Mouse (Mus musculus) G1E (cell line): ENCODE measurements around the gene Lrguk. TPM values are rescaled to one million over a fixed set of nuclear protein-coding genes. Genes with fewer than 3 reads are reported as not detected.

ENCODE experiments used
- ATAC-seq: 2 replicates; pipeline ENCODE4 v1.8.0; 2016; ENCODE audit warnings: mild to moderate bottlenecking; ENCODE audit not compliant: insufficient number of reproducible peaks, poor library complexity, low FRiP score, severe bottlenecking; ENCODE audit errors: extremely low read depth
- DNase-seq: peaks from one replicate; pipeline ENCODE4 v3.0.0; 2012; ENCODE audit warnings: low spot score
- H3K27me3 ChIP-seq: 2 replicates; pipeline ENCODE4 v1.6.1; 2012; ENCODE audit warnings: mild to moderate bottlenecking, low read length, inconsistent platforms; ENCODE audit not compliant: insufficient read depth
- H3K36me3 ChIP-seq: replicated peaks from 2 replicates; pipeline ENCODE3; 2012; ENCODE audit warnings: mild to moderate bottlenecking, inconsistent platforms
- H3K4me1 ChIP-seq: 2 replicates; pipeline ENCODE4 v1.6.1; 2012; ENCODE audit warnings: low read depth, low read length, inconsistent platforms, mixed read lengths; ENCODE audit not compliant: insufficient read depth
- H3K4me3 ChIP-seq: 2 replicates; pipeline ENCODE4 v1.5.1; 2012; ENCODE audit warnings: low read depth, mild to moderate bottlenecking, inconsistent platforms, low read length, moderate library complexity, mixed read lengths
- H3K9me3 ChIP-seq: replicated peaks from 2 replicates; pipeline ENCODE4 v1.6.1; 2012; ENCODE audit warnings: inconsistent platforms
- CTCF ChIP-seq: IDR thresholded peaks from 2 replicates; pipeline ENCODE4 v1.5.1; 2012; ENCODE audit warnings: low read depth, low read length, inconsistent platforms, mixed read lengths
- GATA1 ChIP-seq: IDR thresholded peaks from 2 replicates; pipeline ENCODE4 v1.6.1; 2012; ENCODE audit warnings: borderline replicate concordance, low read length, inconsistent platforms, mixed read lengths
- GATA2 ChIP-seq: IDR thresholded peaks from 2 replicates; pipeline ENCODE4 v1.6.1; 2012; ENCODE audit warnings: low read depth, low read length, inconsistent platforms, borderline replicate concordance
- POLR2AphosphoS5 ChIP-seq: IDR thresholded peaks from 2 replicates; pipeline ENCODE4 v1.6.1; 2012; ENCODE audit warnings: low read depth, low read length, inconsistent platforms; ENCODE audit not compliant: insufficient replicate concordance
- TAL1 ChIP-seq: conservative IDR thresholded peaks from 2 replicates; pipeline ENCODE4 v1.6.1; 2012; ENCODE audit warnings: low read depth, low read length, inconsistent platforms, mixed read lengths
- polyA plus RNA-seq: library from polyadenylated mRNA; stranded (reverse); fragments of >175 nt; gene quantifications from 2 replicates; pipeline ENCODE4 v1.2.3, GENCODE M21; 2012
- total RNA-seq, 2 experiments: library from RNA; stranded (forward) in 1 of 2; stranded (reverse) in 1 of 2; fragments of 200-1000 nt in 1 of 2; fragments of >200 nt in 1 of 2; fragmentation: Nextera tagmentation in 1 of 2; gene quantifications; 2 replicates each; pipeline ENCODE4 v1.2.3; 2014 to 2017

Lrguk gene
- total and polyA plus RNA-seq, 3 experiments: 0.10 to 1.9 (median 1.1) TPM

GRCm38 (mm10) chr6:34124401-34124800 lies 95.2 kb downstream of the Lrguk start:
- no peaks in the 10 kb centered on the region for H3K4me1 ChIP-seq
- ATAC-seq (no peak), DNase-seq (no peak)
- H3K4me3 ChIP-seq: no peak overlapping the region
- H3K9me3 ChIP-seq: no peaks in the 10 kb centered on the region
- no peak for TF ChIP-seq GATA2
- no peak for TF ChIP-seq POLR2AphosphoS5
- TF ChIP-seq TAL1: no peak
- no peak for TF ChIP-seq CTCF
- no peak for TF ChIP-seq GATA1
- peaks cover 25% of the 10 kb centered on the region for H3K27me3 ChIP-seq
- H3K36me3 ChIP-seq: no peaks in the 10 kb centered on the region

DNA sequence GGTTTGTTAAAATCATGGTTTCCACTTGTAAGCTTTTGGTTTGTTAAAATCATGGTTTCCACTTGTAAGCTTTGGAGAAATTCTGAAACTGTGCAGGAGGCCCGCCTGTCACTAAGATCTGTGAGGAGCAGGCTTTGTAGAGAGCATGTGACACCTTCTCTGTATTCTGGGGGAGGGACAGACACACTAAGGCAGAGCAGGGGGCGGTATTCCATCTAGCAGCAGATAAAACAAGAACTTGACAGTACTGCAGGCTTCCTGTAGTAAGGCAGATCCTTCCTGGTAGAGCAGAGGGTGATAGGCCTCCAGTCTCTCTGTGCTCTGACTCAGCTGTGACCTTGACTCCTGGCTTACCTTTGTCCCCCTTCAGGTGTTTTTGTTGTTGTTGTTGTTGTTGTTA lies 100.0 kb downstream of the Lrguk start:
- Histone ChIP-seq H3K36me3 (no peaks in the 10 kb centered on the region), H3K27me3 (peaks cover 16% of the 10 kb centered on the region), H3K9me3 (no peaks in the 10 kb centered on the region), H3K4me1 (no peaks in the 10 kb centered on the region), H3K4me3 (no peak overlapping the region)
- DNase-seq: no peak
- TF ChIP-seq POLR2AphosphoS5 (no peak), GATA2 (no peak), GATA1 (no peak), TAL1 (no peak), CTCF (no peak)
- ATAC-seq: no peak

DNA sequence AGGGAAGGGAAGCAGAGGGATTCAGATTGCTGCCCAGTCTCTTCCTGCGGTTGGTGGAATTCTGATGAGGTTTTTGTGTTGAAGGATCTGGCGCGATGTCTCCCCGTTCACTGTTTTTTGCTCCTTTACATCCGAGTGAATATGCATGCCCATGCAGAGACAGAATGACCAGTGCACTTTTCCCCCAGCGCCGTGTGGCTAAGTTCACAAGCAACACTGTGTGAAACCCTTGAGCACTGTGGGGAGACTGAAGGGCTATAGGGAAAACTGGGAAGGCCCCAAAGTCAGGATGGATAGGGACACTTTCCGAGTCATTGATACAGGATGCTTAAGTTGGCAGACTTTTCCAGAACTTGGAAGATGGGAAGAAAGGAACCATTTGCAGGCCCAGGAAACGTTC lies 103.1 kb downstream of the Lrguk start:
- no peak for ATAC-seq
- DNase-seq: no peak
- Histone ChIP-seq H3K27me3 (peaks cover 13% of the 10 kb centered on the region), H3K36me3 (no peaks in the 10 kb centered on the region), H3K4me3 (no peak overlapping the region), H3K9me3 (no peaks in the 10 kb centered on the region), H3K4me1 (no peaks in the 10 kb centered on the region)
- TF ChIP-seq GATA2 (no peak), TAL1 (no peak), CTCF (no peak), GATA1 (no peak), POLR2AphosphoS5 (no peak)

DNA sequence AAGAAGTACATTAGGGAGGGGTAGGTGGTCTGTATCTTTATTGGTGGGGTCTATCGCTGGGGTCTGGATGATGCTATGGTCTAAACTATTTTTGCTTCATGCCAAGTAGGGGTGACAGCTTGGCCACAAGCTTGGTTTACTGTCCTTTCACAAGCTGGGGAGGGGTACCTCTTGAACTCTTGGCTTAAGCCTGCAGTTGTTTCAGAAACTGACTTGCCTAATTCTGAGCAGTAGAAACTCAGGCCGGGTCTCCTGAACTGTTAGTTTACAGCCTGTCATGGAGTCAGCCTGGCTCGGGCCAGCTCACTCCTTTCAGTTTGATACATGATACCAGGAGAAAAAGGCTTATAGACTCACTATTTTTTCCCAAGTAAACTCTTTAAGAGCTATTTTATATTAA lies 109.1 kb downstream of the Lrguk start:
- no peak for TF ChIP-seq GATA2
- no peaks in the 10 kb centered on the region for H3K36me3 ChIP-seq
- no peak for ATAC-seq
- no peak overlapping the region for H3K4me3 ChIP-seq
- H3K27me3 ChIP-seq: peaks cover 17% of the 10 kb centered on the region
- no peaks in the 10 kb centered on the region for H3K4me1 ChIP-seq
- DNase-seq: no peak
- H3K9me3 ChIP-seq: no peaks in the 10 kb centered on the region

DNA sequence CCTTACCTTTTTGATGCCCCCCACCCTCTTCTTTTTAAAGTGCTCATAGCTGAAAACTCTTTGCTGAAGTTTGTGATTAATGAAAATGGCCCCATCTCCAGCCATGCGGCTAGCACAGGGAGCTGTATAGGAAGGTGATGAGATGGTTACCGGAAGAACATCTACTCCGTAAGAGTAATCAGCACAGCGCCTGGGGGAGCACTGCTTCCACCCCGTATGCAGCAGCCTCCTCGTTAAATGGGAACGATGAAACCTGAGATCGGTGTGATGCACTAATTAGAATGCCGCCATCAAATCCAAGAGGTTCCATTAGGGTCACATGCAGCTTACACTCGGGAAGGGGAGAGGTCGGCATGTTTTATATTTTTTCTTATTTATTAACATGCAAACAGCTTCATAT lies 113.7 kb downstream of the Lrguk start:
- DNase-seq (no peak), ATAC-seq (no peak)
- TF ChIP-seq CTCF (no peak), POLR2AphosphoS5 (no peak), GATA2 (no peak), GATA1 (no peak), TAL1 (no peak)
- Histone ChIP-seq H3K27me3 (peaks cover 22% of the 10 kb centered on the region), H3K4me1 (no peaks in the 10 kb centered on the region), H3K9me3 (peaks cover 4% of the 10 kb centered on the region), H3K4me3 (no peak overlapping the region), H3K36me3 (no peaks in the 10 kb centered on the region)

DNA sequence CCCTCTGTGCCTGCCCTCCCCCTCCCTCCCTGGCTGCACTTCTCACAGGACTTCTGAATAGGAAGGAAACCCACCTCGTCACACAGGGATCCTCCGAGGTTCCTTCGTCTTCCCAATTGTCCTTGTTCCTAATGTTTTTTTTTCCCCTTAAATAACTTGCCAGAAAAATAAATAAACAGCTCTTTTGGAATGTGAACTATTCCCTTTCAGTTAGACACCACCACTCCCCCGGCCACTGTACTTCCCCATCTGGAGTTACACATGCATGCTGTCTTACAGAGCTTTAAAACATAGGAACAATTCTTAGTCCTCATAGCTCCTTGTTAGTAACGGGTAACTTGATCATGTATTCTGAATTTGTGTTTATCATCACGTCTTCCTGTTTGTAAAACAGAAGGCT lies 116.8 kb downstream of the Lrguk start:
- H3K9me3 ChIP-seq: peaks cover 4% of the 10 kb centered on the region
- 0 out of 2 replicates have a peak, but pooled peaks cover 3% of the 10 kb centered on the region for H3K4me1 ChIP-seq
- TF ChIP-seq GATA2 (no peak), CTCF (no peak), POLR2AphosphoS5 (no peak), TAL1 (no peak), GATA1 (no peak)
- no peak for DNase-seq
- ATAC-seq: no peak
- H3K36me3 ChIP-seq: no peaks in the 10 kb centered on the region
- no peak overlapping the region for H3K4me3 ChIP-seq
- peaks cover 5% of the 10 kb centered on the region for H3K27me3 ChIP-seq

DNA sequence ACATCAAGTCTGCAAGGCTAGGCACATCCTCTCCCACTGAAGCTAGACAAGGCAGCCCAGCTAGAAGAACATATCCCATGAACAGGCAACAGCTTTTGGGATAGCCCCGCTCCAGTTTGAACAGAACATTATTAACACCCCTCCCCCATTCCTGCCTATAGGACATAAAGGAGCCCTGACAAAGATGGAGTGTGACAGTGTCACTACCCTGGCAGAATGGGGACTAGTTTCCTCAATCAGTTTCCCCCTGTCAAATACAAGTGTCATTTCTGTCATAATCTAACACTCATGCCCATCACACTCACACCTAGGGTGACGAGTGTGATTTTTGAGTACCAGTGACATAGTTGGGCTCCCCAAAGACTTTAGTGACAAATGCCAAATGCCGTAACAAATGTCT lies 118.8 kb downstream of the Lrguk start:
- Histone ChIP-seq H3K4me1 (0 out of 2 replicates have a peak, but pooled peaks cover 3% of the 10 kb centered on the region), H3K9me3 (peaks cover 4% of the 10 kb centered on the region), H3K36me3 (no peaks in the 10 kb centered on the region), H3K4me3 (no peak overlapping the region), H3K27me3 (peaks cover 5% of the 10 kb centered on the region; the same call in 1 of the 2 replicates)
- no peak for TF ChIP-seq CTCF
- TF ChIP-seq GATA1: no peak
- TF ChIP-seq GATA2: no peak
- no peak for TF ChIP-seq TAL1
- no peak for TF ChIP-seq POLR2AphosphoS5
- no peak for ATAC-seq
- no peak for DNase-seq
